Mouse (Mus musculus) neural tube, embryonic 14.5 days (tissue): ENCODE measurements around the gene Ube2e2. TPM values are rescaled to one million over a fixed set of nuclear protein-coding genes. Genes with fewer than 3 reads are reported as not detected.

Source experiments
- ATAC-seq: fragments of 200-750 bp; cut with Nextera tagmentation; 2 replicates; pipeline ENCODE4 v1.8.0; 2017; ENCODE audit warnings: low read depth, mild to moderate bottlenecking, moderate TSS enrichment, moderate library complexity
- H3K27ac ChIP-seq: fragments of 300-500 bp; sonication (generic); 2 replicates; pipeline ENCODE4 v1.5.1; 2014; ENCODE audit warnings: low read depth, mild to moderate bottlenecking, control low read depth, low read length, moderate library complexity, mixed read lengths
- H3K27me3 ChIP-seq: fragments of 300-500 bp; sonication (generic); 2 replicates; pipeline ENCODE4 v1.6.1; 2014; ENCODE audit warnings: low read length; ENCODE audit not compliant: control insufficient read depth, insufficient read depth
- H3K36me3 ChIP-seq: fragments of 300-500 bp; sonication (generic); 2 replicates; pipeline ENCODE4 v1.6.1; 2014; ENCODE audit warnings: low read length, mixed read lengths; ENCODE audit not compliant: control insufficient read depth, insufficient read depth
- H3K4me1 ChIP-seq: fragments of 300-500 bp; sonication (generic); 2 replicates; pipeline ENCODE4 v1.6.1; 2014; ENCODE audit warnings: low read length; ENCODE audit not compliant: control insufficient read depth, insufficient read depth
- H3K4me2 ChIP-seq: fragments of 300-500 bp; sonication (generic); 2 replicates; pipeline ENCODE4 v1.6.1; 2014; ENCODE audit warnings: mild to moderate bottlenecking, low read depth, low read length, control low read depth
- H3K4me3 ChIP-seq: fragments of 300-500 bp; sonication (generic); 2 replicates; pipeline ENCODE4 v1.5.1; 2014; ENCODE audit warnings: low read depth, low read length, control low read depth, mixed read lengths
- H3K9ac ChIP-seq: fragments of 300-500 bp; sonication (generic); replicated peaks from 2 replicates; pipeline ENCODE4 v1.6.1; 2014; ENCODE audit warnings: low read depth, mild to moderate bottlenecking, control low read depth, low read length, mixed read lengths
- H3K9me3 ChIP-seq: fragments of 300-500 bp; sonication (generic); 2 replicates; pipeline ENCODE4 v1.6.1; 2016; ENCODE audit warnings: low read length; ENCODE audit not compliant: control insufficient read depth
- WGBS: fragments of 180-500 bp; shearing (Covaris S2); extraction: QIAGEN DNeasy Blood & Tissue Kit; methylation state at CpG from one replicate; pipeline ENCODE4 v1.1.7; 2014; 5-methylcytosine and 5-hydroxymethylcytosine counted together
- polyA plus RNA-seq: library from polyadenylated mRNA; unstranded; fragments of >200 nt; fragmentation: Nextera tagmentation; extraction: Ambion mirVana; gene quantifications from 2 replicates; pipeline ENCODE4 v1.2.1, GENCODE M21; 2014

Gene Ube2e2
- polyA plus RNA-seq, 1 experiment from 2014 or later, result 153 TPM

GRCm38 (mm10) chr14:18758595-18759532 lies 135.2 kb downstream of the Ube2e2 start:
- 46% methylated on average over 2 of the region's 2 CpGs for WGBS
- Histone ChIP-seq H3K4me3 (no peak overlapping the region), H3K9ac (no peak overlapping the region), H3K4me2 (no peak overlapping the region), H3K27me3 (no peaks in the 10 kb centered on the region), H3K27ac (0 out of 2 replicates have a peak overlapping the region, but pooled peaks have one; percentile 23), H3K4me1 (no peaks in the 10 kb centered on the region), H3K36me3 (no peaks in the 10 kb centered on the region), H3K9me3 (no peaks in the 10 kb centered on the region)
- peak; percentile 58 for ATAC-seq

- H3K4me1 ChIP-seq, result no peaks in the 10 kb centered on the region
- H3K27ac ChIP-seq, result no peak overlapping the region
- no peaks in the 10 kb centered on the region for H3K9me3 ChIP-seq
- no peaks in the 10 kb centered on the region for H3K27me3 ChIP-seq
- no peak overlapping the region for H3K4me3 ChIP-seq
- H3K4me2 ChIP-seq, result no peak overlapping the region
- H3K36me3 ChIP-seq, result no peaks in the 10 kb centered on the region
- no peak overlapping the region for H3K9ac ChIP-seq
- WGBS, result 73% methylated on average over 2 of the region's 2 CpGs
- no peak for ATAC-seq
Observed at GRCm38 (mm10) chr14:18758003-18758402, 136.1 kb downstream of the Ube2e2 start.

GRCm38 (mm10) chr14:18755410-18755809 lies 138.7 kb downstream of the Ube2e2 start:
- Histone ChIP-seq H3K27ac (no peak overlapping the region), H3K4me1 (no peaks in the 10 kb centered on the region), H3K27me3 (no peaks in the 10 kb centered on the region), H3K4me3 (no peak overlapping the region), H3K9ac (no peak overlapping the region), H3K4me2 (no peak overlapping the region), H3K36me3 (no peaks in the 10 kb centered on the region), H3K9me3 (no peaks in the 10 kb centered on the region)
- WGBS, result 60% methylated on average over 1 of the region's 1 CpGs
- no peak for ATAC-seq

DNA sequence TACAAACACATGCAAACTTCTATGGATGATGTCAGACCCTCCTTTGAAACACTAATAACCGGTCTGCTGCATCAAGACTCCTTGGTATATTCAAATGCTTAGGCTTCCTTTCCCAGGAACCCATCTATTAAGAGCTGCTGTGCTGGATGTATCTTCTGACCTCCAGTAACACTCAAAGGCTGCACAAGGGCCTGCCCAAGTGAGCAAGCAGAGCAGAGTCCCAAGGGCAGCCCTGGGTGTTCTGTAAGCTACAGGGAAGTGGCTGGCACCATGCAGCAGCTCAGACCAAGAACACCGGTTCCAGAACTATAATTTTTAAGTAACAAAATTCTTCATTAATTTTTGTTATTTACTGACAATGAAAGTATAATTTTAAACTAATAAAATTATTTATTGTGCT lies 139.5 kb downstream of the Ube2e2 start:
- 95% methylated on average over 2 of the region's 2 CpGs for WGBS
- no peak overlapping the region for H3K4me2 ChIP-seq
- H3K4me1 ChIP-seq, result no peaks in the 10 kb centered on the region
- no peaks in the 10 kb centered on the region for H3K36me3 ChIP-seq
- ATAC-seq, result no peak
- H3K27me3 ChIP-seq, result no peaks in the 10 kb centered on the region
- no peak overlapping the region for H3K27ac ChIP-seq
- no peak overlapping the region for H3K4me3 ChIP-seq
- H3K9ac ChIP-seq, result no peak overlapping the region
- no peaks in the 10 kb centered on the region for H3K9me3 ChIP-seq

- 95% methylated on average over 2 of the region's 2 CpGs for WGBS
- H3K27ac ChIP-seq, result no peak overlapping the region
- no peak overlapping the region for H3K9ac ChIP-seq
- ATAC-seq, result no peak
- no peaks in the 10 kb centered on the region for H3K36me3 ChIP-seq
- H3K9me3 ChIP-seq, result no peaks in the 10 kb centered on the region
- H3K27me3 ChIP-seq, result no peaks in the 10 kb centered on the region
- H3K4me3 ChIP-seq, result no peak overlapping the region
- H3K4me1 ChIP-seq, result no peaks in the 10 kb centered on the region
- H3K4me2 ChIP-seq, result no peak overlapping the region
Observed at GRCm38 (mm10) chr14:18754001-18754400, 140.1 kb downstream of the Ube2e2 start.

DNA sequence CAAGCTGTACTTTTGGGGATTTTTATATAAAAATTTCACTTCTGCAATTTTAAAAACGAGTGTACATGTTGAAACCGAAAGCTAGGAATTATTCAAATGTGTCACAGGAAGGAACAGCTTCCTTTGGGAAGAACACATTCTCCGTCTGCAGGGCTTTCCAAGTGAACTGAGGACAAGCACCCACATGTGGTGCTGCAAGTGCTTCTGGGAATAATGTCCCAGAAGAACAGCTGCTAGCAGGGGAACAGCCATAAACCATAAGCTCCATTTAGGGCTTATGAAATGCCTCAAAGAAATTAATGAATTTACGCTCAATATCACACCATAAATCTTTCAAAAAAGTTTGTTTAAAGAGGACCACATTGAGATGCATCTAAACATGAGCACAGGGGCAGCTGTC lies 162.9 kb downstream of the Ube2e2 start:
- Histone ChIP-seq H3K9ac (no peak overlapping the region), H3K9me3 (no peaks in the 10 kb centered on the region), H3K4me2 (no peak overlapping the region), H3K27ac (no peak overlapping the region), H3K4me1 (no peaks in the 10 kb centered on the region), H3K27me3 (no peaks in the 10 kb centered on the region), H3K4me3 (no peak overlapping the region), H3K36me3 (no peaks in the 10 kb centered on the region)
- 49% methylated on average over 4 of the region's 4 CpGs for WGBS
- ATAC-seq, result no peak

DNA sequence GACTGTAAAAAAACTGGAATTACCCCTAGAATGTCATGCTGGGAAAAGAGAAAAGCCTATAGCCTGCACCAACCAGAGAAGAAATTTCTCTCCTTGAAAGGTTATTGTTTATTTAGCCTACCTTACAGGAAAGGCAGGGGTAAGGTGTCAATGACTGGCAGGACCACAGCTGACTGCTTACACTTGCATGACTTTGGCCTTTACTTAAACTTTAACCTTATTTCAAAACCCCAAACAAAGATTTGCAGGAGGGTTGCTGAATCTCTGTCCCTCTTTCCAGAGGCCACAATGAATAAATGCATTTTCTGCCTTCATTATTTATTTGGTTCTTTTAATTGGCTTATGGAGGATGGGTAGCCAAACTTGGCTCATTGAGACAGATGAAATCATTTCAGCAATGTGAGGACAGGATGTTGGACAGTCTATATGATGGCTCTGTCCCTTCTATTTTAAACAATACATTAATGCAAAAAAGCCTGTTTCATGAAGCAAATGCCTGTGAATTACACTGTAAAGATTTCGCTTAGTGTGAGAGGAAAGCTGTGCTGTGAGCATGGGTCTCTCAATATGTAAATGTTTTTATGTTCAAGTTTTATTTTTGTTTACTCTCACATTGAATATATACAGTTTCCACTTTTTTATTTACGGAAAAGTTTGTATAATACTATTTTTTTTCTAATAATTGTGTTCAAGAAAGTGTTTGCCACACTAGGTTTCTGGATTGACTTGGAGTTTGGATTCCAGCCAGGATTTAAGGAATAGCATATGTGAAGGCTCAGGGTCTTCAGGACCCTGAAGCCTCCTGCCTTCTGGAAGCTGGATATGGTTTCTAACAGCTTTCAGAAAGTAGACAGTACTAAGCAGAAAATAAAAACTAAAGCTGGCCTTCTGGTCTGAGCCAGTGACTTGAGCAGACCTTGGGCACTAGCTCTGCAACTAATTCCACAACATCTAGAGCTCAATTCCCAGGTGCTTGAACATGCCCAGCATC lies 173.2 kb downstream of the Ube2e2 start:
- WGBS, result 93% methylated on average over 2 of the region's 2 CpGs
- H3K9ac ChIP-seq, result no peak overlapping the region
- no peaks in the 10 kb centered on the region for H3K27me3 ChIP-seq
- H3K4me2 ChIP-seq, result no peak overlapping the region
- no peak overlapping the region for H3K4me3 ChIP-seq
- H3K9me3 ChIP-seq, result no peaks in the 10 kb centered on the region
- no peaks in the 10 kb centered on the region for H3K36me3 ChIP-seq
- no peak for ATAC-seq
- H3K4me1 ChIP-seq, result no peaks in the 10 kb centered on the region
- no peak overlapping the region for H3K27ac ChIP-seq

- H3K4me2 ChIP-seq, result no peak overlapping the region
- H3K36me3 ChIP-seq, result no peaks in the 10 kb centered on the region
- H3K9ac ChIP-seq, result no peak overlapping the region
- H3K27me3 ChIP-seq, result no peaks in the 10 kb centered on the region
- H3K4me3 ChIP-seq, result no peak overlapping the region
- no peaks in the 10 kb centered on the region for H3K4me1 ChIP-seq
- no peak overlapping the region for H3K27ac ChIP-seq
- ATAC-seq, result no peak
- no peaks in the 10 kb centered on the region for H3K9me3 ChIP-seq
- 95% methylated on average over 1 of the region's 1 CpGs for WGBS
Observed at GRCm38 (mm10) chr14:18716970-18717369, 177.1 kb downstream of the Ube2e2 start.
